Mouse (Mus musculus): Measurements from ENCODE around the gene Il2rb.

GRCm38 (mm10) chr15:78513019-78513418 is 17.9 kb upstream of the Il2rb start:
- no peak for TF ChIP-seq CTCF (IDR thresholded peaks at IDR 0.05; ENCODE audit: low read depth)
- no peak for TF ChIP-seq EP300 (IDR thresholded peaks at IDR 0.05; ENCODE audit: low read depth)

Measured in liver, postnatal 0 days (tissue).